Mouse (Mus musculus) heart, postnatal 0 days (tissue): ENCODE results near the gene Exog.

Experiments used
- CTCF ChIP-seq: IDR thresholded peaks from 2 replicates; pipeline ENCODE4 v1.5.1; 2016; ENCODE audit warnings: antibody characterized with exemption, control low read depth, low read depth
- EP300 ChIP-seq: IDR thresholded peaks from 2 replicates; pipeline ENCODE4 v1.6.1; 2016; ENCODE audit warnings: antibody characterized with exemption, low read depth

- no peak for TF ChIP-seq CTCF
- no peak for TF ChIP-seq EP300
Observed at GRCm38 (mm10) chr9:119514986-119515385, 70.2 kb downstream of the Exog start.
